Mouse (Mus musculus) urinary bladder, postnatal 10 days (tissue): ENCODE data around the gene Ncoa7.
"Not testable (repeated sequence)": the region's sequence is repeated elsewhere in the genome, so short reads cannot be mapped to it uniquely, and the experiment has no call there.

ENCODE experiments used
- DNase-seq: peaks from one replicate; pipeline ENCODE4 v3.0.0; 2022; ENCODE audit warnings: low spot score

Gene Ncoa7

DNA sequence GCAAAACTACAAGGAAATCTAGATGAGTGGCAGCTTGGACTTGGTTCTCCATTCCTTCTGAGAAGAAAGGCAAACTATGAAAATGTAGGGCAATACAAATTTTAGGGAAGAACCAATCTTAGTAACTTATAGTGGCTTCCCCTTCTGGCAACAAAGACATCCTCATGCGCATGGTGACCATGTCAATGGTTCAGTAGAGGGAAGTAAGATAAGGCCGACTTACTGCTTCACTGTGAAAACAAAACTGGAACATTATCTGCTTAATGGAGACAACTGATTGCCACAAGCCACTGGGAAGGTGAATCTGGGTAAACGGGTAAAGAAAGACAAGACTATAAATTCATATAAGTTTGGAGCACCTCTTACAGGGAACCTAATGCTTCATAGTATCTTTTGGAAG is 128.3 kb downstream of the Ncoa7 start:
- DNase-seq, result no peak

DNA sequence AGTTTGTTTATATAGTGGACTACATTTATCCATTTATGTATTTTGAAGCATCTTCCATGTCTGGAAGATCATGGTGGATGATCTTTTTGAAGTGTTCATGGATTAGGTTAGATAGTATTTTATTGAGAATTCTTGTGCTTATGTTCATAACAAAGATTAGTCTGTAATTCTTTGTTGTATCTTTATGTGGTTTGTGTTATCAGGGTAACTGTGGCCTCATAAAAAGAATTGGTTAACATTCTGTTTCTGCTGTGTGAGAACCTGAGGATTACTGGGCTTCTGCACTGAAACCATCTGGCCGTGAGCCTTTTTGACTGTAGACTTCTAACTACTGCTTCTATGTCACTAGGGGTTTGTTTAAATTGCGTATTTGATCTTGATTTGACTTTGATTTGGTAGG is 136.5 kb downstream of the Ncoa7 start:
- no peak for DNase-seq

DNA sequence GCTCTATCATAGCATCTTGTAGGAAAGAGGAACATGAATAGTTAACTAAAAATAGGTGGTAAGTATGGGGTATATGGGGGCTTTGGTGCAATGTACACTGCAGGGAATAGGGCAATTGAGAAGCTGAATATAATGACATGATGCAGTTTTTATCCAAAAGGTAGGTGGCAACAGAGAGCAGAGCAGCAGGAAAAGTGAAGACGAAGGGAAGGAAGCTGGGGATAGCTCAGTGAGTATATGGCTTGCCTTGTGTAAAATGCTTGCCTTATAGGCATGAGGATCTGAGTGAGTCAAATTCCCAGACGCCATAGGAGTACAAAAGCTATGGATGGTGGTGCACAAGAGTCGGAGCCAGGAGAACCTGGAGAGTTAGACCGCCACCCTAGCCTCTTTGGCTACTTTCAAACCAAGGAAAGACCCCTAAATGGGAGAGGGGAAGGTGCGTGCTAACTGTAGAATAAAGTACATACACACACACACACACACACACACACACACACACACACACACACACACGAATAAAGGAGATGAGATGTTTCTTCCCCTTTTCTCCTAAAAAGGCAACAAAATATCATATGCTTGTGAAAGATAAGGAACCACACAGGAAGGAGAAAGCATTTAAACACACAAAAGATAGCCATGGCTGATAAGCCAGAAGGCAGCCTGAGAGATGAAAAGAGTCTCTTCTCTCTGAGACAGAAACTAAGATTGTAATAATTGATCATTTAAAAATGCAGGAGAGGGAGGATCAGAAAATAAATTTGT is 142.4 kb downstream of the Ncoa7 start:
- no peak for DNase-seq

DNA sequence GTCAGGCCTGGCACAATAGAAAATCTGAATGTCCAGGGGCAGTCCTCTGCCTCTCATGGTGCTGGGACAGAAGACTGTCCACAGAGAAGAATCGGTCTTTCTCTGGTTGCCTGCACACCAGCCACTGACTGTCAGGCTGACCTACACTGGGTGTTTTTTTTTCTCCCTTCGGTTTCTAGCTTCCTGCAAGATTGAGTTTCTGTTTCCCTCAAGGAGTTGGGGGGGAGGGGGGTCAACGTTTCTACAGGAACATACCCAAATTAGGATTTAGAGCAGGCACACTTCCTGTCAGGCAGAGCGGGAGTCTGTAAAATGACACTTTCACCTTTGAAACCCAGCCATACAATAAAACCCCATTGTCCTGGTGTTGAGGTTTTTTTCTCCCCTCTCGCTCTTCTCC is 147.5 kb downstream of the Ncoa7 start:
- no peak for DNase-seq

- DNase-seq, result no peak
These were observed 155.4 kb downstream of the Ncoa7 start for GRCm38 (mm10) chr10:30647681-30648080.

GRCm38 (mm10) chr10:30638216-30638615 is 164.9 kb downstream of the Ncoa7 start:
- no peak for DNase-seq

GRCm38 (mm10) chr10:30636474-30637154 is 166.5 kb downstream of the Ncoa7 start:
- not testable (repeated sequence) for DNase-seq

GRCm38 (mm10) chr10:30632718-30633117 is 170.4 kb downstream of the Ncoa7 start:
- no peak for DNase-seq

DNA sequence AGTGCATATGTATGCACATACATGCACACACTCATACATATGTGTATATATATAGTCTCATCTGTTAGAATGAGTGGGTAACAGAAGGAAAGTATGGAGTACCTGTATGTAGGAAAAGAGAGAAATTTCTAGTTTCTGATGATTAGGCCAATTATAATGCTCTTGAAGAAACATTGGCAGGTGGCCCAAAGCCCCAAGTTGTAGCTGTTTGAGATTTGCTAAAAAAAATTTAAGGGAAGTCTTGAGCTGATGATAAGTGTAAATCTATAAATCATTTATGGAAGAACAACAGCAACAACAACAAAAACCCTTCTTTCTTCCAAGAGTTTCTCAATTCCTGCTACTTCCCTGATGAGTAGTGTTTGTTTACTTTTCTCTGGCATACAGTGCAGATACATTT is 173.1 kb downstream of the Ncoa7 start:
- DNase-seq, result no peak

GRCm38 (mm10) chr10:30629513-30629912 is 173.6 kb downstream of the Ncoa7 start, which contains the start of gene Hint3:
Gene Hint3 (minus strand): TSS chr10:30629632.
- DNase-seq, result no peak

- not testable (repeated sequence) for DNase-seq
These were observed 174.7 kb downstream of the Ncoa7 start for GRCm38 (mm10) chr10:30628444-30628843.

DNA sequence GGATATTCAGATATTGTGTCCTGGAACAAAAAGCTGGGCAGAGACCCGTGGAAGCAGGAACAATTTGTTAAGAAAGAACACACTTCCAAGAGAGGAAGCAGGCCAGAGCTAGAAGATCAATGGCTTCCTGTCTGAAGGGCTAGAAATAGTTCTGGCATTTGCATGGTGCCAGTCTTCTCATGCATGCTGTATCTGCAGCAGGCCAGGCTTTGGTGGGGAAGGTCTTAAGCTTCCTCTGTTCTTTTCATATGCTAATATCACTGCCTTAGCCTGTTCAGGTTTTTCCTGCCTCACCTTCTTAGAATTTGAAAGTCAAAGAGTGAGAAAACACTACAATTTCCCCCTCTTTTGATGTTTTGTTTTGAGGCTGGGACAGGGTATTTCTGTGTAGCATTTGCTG is 175.6 kb downstream of the Ncoa7 start:
- DNase-seq, result no peak

GRCm38 (mm10) chr10:30624161-30625019 is 178.7 kb downstream of the Ncoa7 start:
- DNase-seq, result no peak

- no peak for DNase-seq
These were observed 180.2 kb downstream of the Ncoa7 start for GRCm38 (mm10) chr10:30622928-30623327.

DNA sequence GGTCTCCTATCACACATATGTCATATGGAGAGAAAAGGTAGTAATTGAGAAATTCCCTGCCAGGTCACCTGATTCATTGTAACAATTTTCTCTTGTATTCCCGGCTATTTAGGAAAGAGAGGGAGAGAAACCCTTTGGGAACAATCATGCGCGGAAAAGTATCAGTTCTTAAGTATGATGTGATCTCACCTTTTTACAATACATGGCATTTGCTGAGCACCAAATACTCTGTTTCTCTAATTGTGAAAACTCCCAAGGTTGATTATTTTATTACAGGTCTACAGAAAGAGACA is 184.3 kb downstream of the Ncoa7 start:
- DNase-seq, result no peak

DNA sequence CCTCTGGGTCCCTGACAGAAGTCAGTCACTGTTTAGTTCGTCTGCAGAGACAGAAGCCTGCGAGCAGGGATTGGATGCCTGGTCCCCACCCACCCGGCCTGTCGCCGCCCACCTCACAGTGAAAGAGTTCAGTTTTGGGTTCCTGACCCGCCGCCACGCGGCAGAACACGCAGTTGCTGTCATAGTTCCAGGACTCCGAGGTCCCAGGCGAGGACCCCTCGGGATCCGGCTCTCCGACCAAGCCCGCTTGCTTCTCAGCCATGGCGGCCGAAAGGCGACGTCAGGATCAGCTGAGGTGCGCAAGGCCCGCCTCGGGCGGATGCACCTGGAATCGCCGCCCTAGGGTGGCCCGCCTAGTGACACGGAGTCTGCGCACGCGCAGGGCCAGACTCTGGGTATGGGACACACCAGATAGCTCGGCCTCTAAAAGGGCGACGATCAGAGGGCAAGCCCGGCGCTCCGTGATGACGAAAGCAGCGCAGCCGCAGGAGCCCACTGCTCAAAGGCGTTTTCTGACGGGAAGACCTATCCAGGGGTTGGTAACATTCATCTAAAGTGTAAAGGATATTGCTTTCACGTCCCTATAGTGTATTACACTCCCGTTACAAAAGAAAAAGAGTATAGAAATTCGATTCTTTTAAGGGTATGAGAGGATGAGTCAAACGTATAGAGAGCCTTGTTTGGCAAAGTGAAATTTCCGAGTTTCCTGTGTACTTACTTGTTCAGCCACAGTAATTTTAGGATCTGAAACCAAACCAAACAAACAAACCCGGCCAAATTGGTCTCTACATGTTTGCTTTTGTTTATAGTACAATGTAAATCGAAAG is 184.8 kb downstream of the Ncoa7 start:
- DNase-seq, result peak; percentile 92

DNA sequence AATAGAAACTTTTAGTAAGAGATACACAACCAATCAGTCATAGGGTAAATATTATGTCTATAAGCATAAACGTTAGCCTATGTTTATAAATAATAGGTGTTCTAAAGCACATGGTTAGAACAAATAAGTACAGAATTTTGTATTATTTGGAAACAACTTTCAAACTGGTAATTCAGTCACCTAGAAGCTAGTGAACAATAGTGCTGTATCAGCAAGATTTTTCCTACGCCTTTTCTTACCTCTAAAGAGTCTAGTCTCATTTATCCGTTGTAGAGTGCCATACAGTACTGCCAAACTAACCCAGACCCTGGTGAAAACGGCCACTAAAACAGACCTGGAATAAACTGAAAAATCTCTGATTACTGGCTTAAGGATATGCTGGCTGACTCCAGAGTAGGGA is 190.1 kb downstream of the Ncoa7 start:
- no peak for DNase-seq

- DNase-seq, result no peak
These were observed 193.5 kb downstream of the Ncoa7 start for GRCm38 (mm10) chr10:30609614-30610013.

GRCm38 (mm10) chr10:30608109-30608508 is 195.0 kb downstream of the Ncoa7 start:
- no peak for DNase-seq

- peak; percentile 64 for DNase-seq
These were observed 202.6 kb downstream of the Ncoa7 start, which contains the start of gene Trmt11 for GRCm38 (mm10) chr10:30600542-30600966. Gene Trmt11 (minus strand): TSS chr10:30600749.

GRCm38 (mm10) chr10:30600094-30600534 is 203.0 kb downstream of the Ncoa7 start:
- no peak for DNase-seq

DNA sequence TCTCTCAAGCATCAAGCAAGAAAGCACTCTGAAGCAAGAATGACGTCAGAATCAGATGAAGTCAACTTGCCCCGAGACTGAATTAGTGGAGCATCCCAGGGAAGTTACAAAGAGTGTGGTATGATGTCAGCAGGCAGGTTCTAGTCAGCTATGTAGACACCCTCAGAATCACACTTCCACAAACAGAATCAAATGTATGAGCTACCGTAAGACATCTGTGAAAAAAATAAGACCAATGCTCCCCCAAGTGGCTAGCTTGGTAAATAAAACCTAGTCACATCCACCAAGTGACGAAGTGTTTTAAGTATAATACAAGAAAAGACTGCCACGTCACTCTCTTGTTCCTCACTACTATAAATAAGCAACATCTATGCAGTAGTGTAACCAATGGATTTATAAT is 216.1 kb downstream of the Ncoa7 start:
- DNase-seq, result no peak
